Mouse (Mus musculus) liver, embryonic 11.5 days (tissue): ENCODE data around the gene Usp19. TPM values are rescaled to one million over a fixed set of nuclear protein-coding genes. Genes with fewer than 3 reads are reported as not detected.
A peak's percentile ranks its signal among the peaks of the same experiment; 100 is the strongest.

Experiments used
- ATAC-seq: fragments of 200-750 bp; cut with Nextera tagmentation; replicated peaks from 2 replicates; pipeline ENCODE4 v1.8.0; 2017; ENCODE audit warnings: moderate number of reproducible peaks, mild to moderate bottlenecking, moderate TSS enrichment, moderate library complexity; ENCODE audit not compliant: low FRiP score
- DNase-seq: peaks from one replicate; pipeline ENCODE4 v3.0.0-alpha.2; 2017; ENCODE audit warnings: low spot score
- H3K27ac ChIP-seq: fragments of 300-500 bp; sonication (generic); 2 replicates; pipeline ENCODE4 v1.5.1; 2014; ENCODE audit warnings: mild to moderate bottlenecking, low read depth, low read length, control low read depth
- H3K27me3 ChIP-seq: fragments of 300-500 bp; sonication (generic); replicated peaks from 2 replicates; pipeline ENCODE4 v1.6.1; 2014; ENCODE audit warnings: low read length, mixed read lengths; ENCODE audit not compliant: control insufficient read depth, insufficient read depth
- H3K36me3 ChIP-seq: fragments of 300-500 bp; sonication (generic); 2 replicates; pipeline ENCODE4 v1.6.1; 2014; ENCODE audit warnings: mild to moderate bottlenecking, low read length, moderate library complexity, mixed read lengths; ENCODE audit not compliant: control insufficient read depth, insufficient read depth
- H3K4me1 ChIP-seq: fragments of 300-500 bp; sonication (generic); replicated peaks from 2 replicates; pipeline ENCODE4 v1.6.1; 2014; ENCODE audit warnings: low read length, mixed read lengths; ENCODE audit not compliant: control insufficient read depth, insufficient read depth
- H3K4me2 ChIP-seq: fragments of 300-500 bp; sonication (generic); 2 replicates; pipeline ENCODE4 v1.6.1; 2014; ENCODE audit warnings: mild to moderate bottlenecking, control low read depth, moderate library complexity
- H3K4me3 ChIP-seq: fragments of 300-500 bp; sonication (generic); 2 replicates; pipeline ENCODE4 v1.5.1; 2014; ENCODE audit warnings: low read depth, low read length, control low read depth
- H3K9ac ChIP-seq: fragments of 300-500 bp; sonication (generic); 2 replicates; pipeline ENCODE4 v1.6.1; 2014; ENCODE audit warnings: low read depth, low read length, control low read depth
- H3K9me3 ChIP-seq: fragments of 300-500 bp; sonication (generic); 2 replicates; pipeline ENCODE4 v1.6.1; 2016; ENCODE audit warnings: low read length, inconsistent platforms, mixed read lengths; ENCODE audit not compliant: control insufficient read depth
- WGBS: fragments of 180-500 bp; shearing (Covaris S2); extraction: QIAGEN DNeasy Blood & Tissue Kit; methylation state at CpG from one replicate; pipeline ENCODE4 v1.1.7; 2014; 5-methylcytosine and 5-hydroxymethylcytosine counted together
- polyA plus RNA-seq: library from polyadenylated mRNA; unstranded; fragments of >200 nt; fragmentation: Nextera tagmentation; extraction: Ambion mirVana; gene quantifications from 2 replicates; pipeline ENCODE4 v1.2.1, GENCODE M21; 2014

Usp19 gene
- polyA plus RNA-seq, 1 experiment from 2014 or later: 57.5 TPM

- Histone ChIP-seq H3K36me3 (peaks cover 15% of the 10 kb centered on the region), H3K27ac (peak within 1 kb of the TSS; percentile 81), H3K9me3 (no peaks in the 10 kb centered on the region), H3K4me1 (peaks cover 14% of the 10 kb centered on the region), H3K4me3 (peak within 1 kb of the TSS; percentile 71), H3K27me3 (no peaks in the 10 kb centered on the region), H3K9ac (peak within 1 kb of the TSS; percentile 80), H3K4me2 (peak within 1 kb of the TSS; percentile 75)
- 27% methylated on average over 11 of the region's 11 CpGs for WGBS
- ATAC-seq (no peak), DNase-seq (no peak)
Observed at GRCm38 (mm10) chr9:108461181-108461631, 29.2 kb upstream of the Usp19 start, which contains the start of gene Klhdc8b. Gene Klhdc8b, minus strand, starts transcription at chr9:108461581.

GRCm38 (mm10) chr9:108461675-108462074 lies 28.7 kb upstream of the Usp19 start:
- H3K27me3 ChIP-seq: no peaks in the 10 kb centered on the region
- WGBS: 79% methylated on average over 5 of the region's 5 CpGs
- H3K36me3 ChIP-seq: peaks cover 15% of the 10 kb centered on the region
- 0 out of 2 replicates have a peak overlapping the region, but pooled peaks have one; percentile 8 for H3K27ac ChIP-seq
- ATAC-seq (no peak), DNase-seq (no peak)
- peaks cover 13% of the 10 kb centered on the region for H3K4me1 ChIP-seq
- no peaks in the 10 kb centered on the region for H3K9me3 ChIP-seq
- H3K9ac ChIP-seq: peak overlapping the region; percentile 13; the same call in 1 of the 2 replicates
- H3K4me3 ChIP-seq: peak overlapping the region; percentile 71
- peak overlapping the region; percentile 75 for H3K4me2 ChIP-seq

GRCm38 (mm10) chr9:108462192-108462591 lies 28.2 kb upstream of the Usp19 start:
- Histone ChIP-seq H3K27me3 (no peaks in the 10 kb centered on the region), H3K4me3 (peak overlapping the region; percentile 71), H3K4me1 (peaks cover 13% of the 10 kb centered on the region), H3K27ac (no peak overlapping the region), H3K9ac (peak overlapping the region; percentile 13; the same call in 1 of the 2 replicates), H3K9me3 (no peaks in the 10 kb centered on the region), H3K4me2 (peak overlapping the region; percentile 75), H3K36me3 (peaks cover 18% of the 10 kb centered on the region)
- no peak for ATAC-seq
- 89% methylated on average over 10 of the region's 10 CpGs for WGBS
- DNase-seq: no peak

- no peak for ATAC-seq
- H3K9ac ChIP-seq: no peak overlapping the region
- H3K4me3 ChIP-seq: no peak overlapping the region
- H3K9me3 ChIP-seq: no peaks in the 10 kb centered on the region
- H3K36me3 ChIP-seq: peaks cover 18% of the 10 kb centered on the region
- H3K4me2 ChIP-seq: no peak overlapping the region
- DNase-seq: no peak
- H3K27ac ChIP-seq: no peak overlapping the region
- H3K27me3 ChIP-seq: no peaks in the 10 kb centered on the region
- peaks cover 13% of the 10 kb centered on the region for H3K4me1 ChIP-seq
- WGBS: 90% methylated on average over 9 of the region's 9 CpGs
Observed at GRCm38 (mm10) chr9:108463713-108464112, 26.7 kb upstream of the Usp19 start.

GRCm38 (mm10) chr9:108466219-108466618 lies 24.2 kb upstream of the Usp19 start:
- Histone ChIP-seq H3K9me3 (no peaks in the 10 kb centered on the region), H3K36me3 (peaks cover 18% of the 10 kb centered on the region), H3K27me3 (no peaks in the 10 kb centered on the region), H3K9ac (no peak overlapping the region), H3K27ac (no peak overlapping the region), H3K4me2 (no peak overlapping the region), H3K4me1 (peaks cover 11% of the 10 kb centered on the region), H3K4me3 (no peak overlapping the region)
- DNase-seq: no peak
- WGBS: 77% methylated on average over 2 of the region's 2 CpGs
- no peak for ATAC-seq

- H3K9ac ChIP-seq: no peak overlapping the region
- H3K36me3 ChIP-seq: peaks cover 3% of the 10 kb centered on the region; the same call in 1 of the 2 replicates
- ATAC-seq (no peak), DNase-seq (no peak)
- no peaks in the 10 kb centered on the region for H3K27me3 ChIP-seq
- H3K4me1 ChIP-seq: no peaks in the 10 kb centered on the region
- no peak overlapping the region for H3K4me2 ChIP-seq
- no peaks in the 10 kb centered on the region for H3K9me3 ChIP-seq
- H3K27ac ChIP-seq: no peak overlapping the region
- H3K4me3 ChIP-seq: no peak overlapping the region
- WGBS: 66% methylated on average over 5 of the region's 5 CpGs
Observed at GRCm38 (mm10) chr9:108469430-108469829, 21.0 kb upstream of the Usp19 start.

- H3K4me1 ChIP-seq: no peaks in the 10 kb centered on the region
- H3K27ac ChIP-seq: no peak overlapping the region
- no peak overlapping the region for H3K4me2 ChIP-seq
- H3K9me3 ChIP-seq: no peaks in the 10 kb centered on the region
- H3K9ac ChIP-seq: no peak overlapping the region
- H3K27me3 ChIP-seq: no peaks in the 10 kb centered on the region
- ATAC-seq (no peak), DNase-seq (no peak)
- no peak overlapping the region for H3K4me3 ChIP-seq
- 60% methylated on average over 4 of the region's 4 CpGs for WGBS
- peaks cover 2% of the 10 kb centered on the region; the same call in 1 of the 2 replicates for H3K36me3 ChIP-seq
Observed at GRCm38 (mm10) chr9:108469845-108470244, 20.6 kb upstream of the Usp19 start.

- ATAC-seq: no peak
- 47% methylated on average over 1 of the region's 1 CpGs for WGBS
Observed at GRCm38 (mm10) chr9:108474528-108474927, 15.9 kb upstream of the Usp19 start.

GRCm38 (mm10) chr9:108478638-108479156 lies 11.7 kb upstream of the Usp19 start:
- ATAC-seq (peak; percentile 52; the same call in 1 of the 2 replicates), DNase-seq (peak; percentile 73)
- peaks cover 16% of the 10 kb centered on the region for H3K4me1 ChIP-seq
- peaks cover 6% of the 10 kb centered on the region for H3K36me3 ChIP-seq
- no peaks in the 10 kb centered on the region for H3K27me3 ChIP-seq
- H3K27ac ChIP-seq: peak overlapping the region; percentile 53; the same call in 1 of the 2 replicates
- peak overlapping the region; percentile 47 for H3K4me3 ChIP-seq
- no peaks in the 10 kb centered on the region for H3K9me3 ChIP-seq
- peak overlapping the region; percentile 32 for H3K9ac ChIP-seq
- H3K4me2 ChIP-seq: peak overlapping the region; percentile 73
- WGBS: 2% methylated on average over 20 of the region's 20 CpGs

More at GRCm38 (mm10) chr9:108474528-108474927, 15.9 kb upstream of the Usp19 start:
- H3K4me1 ChIP-seq: peaks cover 11% of the 10 kb centered on the region
- no peak overlapping the region for H3K4me3 ChIP-seq
- no peak for DNase-seq
- H3K36me3 ChIP-seq: no peaks in the 10 kb centered on the region; the same call in 1 of the 2 replicates
- H3K4me2 ChIP-seq: no peak overlapping the region
- H3K27ac ChIP-seq: no peak overlapping the region
- H3K27me3 ChIP-seq: no peaks in the 10 kb centered on the region
- no peaks in the 10 kb centered on the region for H3K9me3 ChIP-seq
- no peak overlapping the region for H3K9ac ChIP-seq
